Mouse (Mus musculus) hindbrain, embryonic 16.5 days (tissue): ENCODE data around the gene Stub1. TPM values are rescaled to one million over a fixed set of nuclear protein-coding genes. Genes with fewer than 3 reads are reported as not detected.
A peak's percentile ranks its signal among the peaks of the same experiment; 100 is the strongest.
"Not testable (repeated sequence)": the region's sequence is repeated elsewhere in the genome, so short reads cannot be mapped to it uniquely, and the experiment has no call there.

Experiments used
- ATAC-seq: fragments of 200-750 bp; cut with Nextera tagmentation; 2 replicates; pipeline ENCODE4 v1.8.0; 2017; ENCODE audit warnings: moderate TSS enrichment, moderate library complexity
- H3K27ac ChIP-seq: fragments of 300-500 bp; sonication (generic); 2 replicates; pipeline ENCODE4 v1.5.1; 2014; ENCODE audit warnings: low read depth, mild to moderate bottlenecking, control low read depth, low read length, moderate library complexity
- H3K27me3 ChIP-seq: fragments of 300-500 bp; sonication (generic); replicated peaks from 2 replicates; pipeline ENCODE4 v1.6.1; 2014; ENCODE audit warnings: low read length; ENCODE audit not compliant: control insufficient read depth, insufficient read depth
- H3K36me3 ChIP-seq: fragments of 300-500 bp; sonication (generic); 2 replicates; pipeline ENCODE4 v1.6.1; 2014; ENCODE audit warnings: mild to moderate bottlenecking, low read length, moderate library complexity, mixed read lengths; ENCODE audit not compliant: control insufficient read depth, insufficient read depth
- H3K4me1 ChIP-seq: fragments of 300-500 bp; sonication (generic); 2 replicates; pipeline ENCODE4 v1.6.1; 2014; ENCODE audit warnings: low read depth, low read length; ENCODE audit not compliant: control insufficient read depth, insufficient read depth
- H3K4me2 ChIP-seq: fragments of 300-500 bp; sonication (generic); 2 replicates; pipeline ENCODE4 v1.6.1; 2014; ENCODE audit warnings: mild to moderate bottlenecking, low read length, control low read depth, moderate library complexity
- H3K4me3 ChIP-seq: fragments of 300-500 bp; sonication (generic); 2 replicates; pipeline ENCODE4 v1.5.1; 2014; ENCODE audit warnings: mild to moderate bottlenecking, low read length, control low read depth, moderate library complexity
- H3K9ac ChIP-seq: fragments of 300-500 bp; sonication (generic); 2 replicates; pipeline ENCODE4 v1.6.1; 2014; ENCODE audit warnings: low read depth, mild to moderate bottlenecking, control low read depth, low read length, moderate library complexity
- H3K9me3 ChIP-seq: fragments of 300-500 bp; sonication (generic); 2 replicates; pipeline ENCODE4 v1.6.1; 2014; ENCODE audit warnings: mild to moderate bottlenecking, low read length, moderate library complexity; ENCODE audit not compliant: control insufficient read depth
- WGBS: fragments of 180-500 bp; shearing (Covaris S2); extraction: QIAGEN DNeasy Blood & Tissue Kit; methylation state at CpG from one replicate; pipeline ENCODE4 v1.1.7; 2014; 5-methylcytosine and 5-hydroxymethylcytosine counted together
- polyA plus RNA-seq: library from polyadenylated mRNA; unstranded; fragments of >200 nt; fragmentation: Nextera tagmentation; extraction: Ambion mirVana; gene quantifications from 2 replicates; pipeline ENCODE4 v1.2.1, GENCODE M21; 2015

Gene Stub1
- polyA plus RNA-seq, 1 experiment from 2014 or later = 428 TPM

- not testable (repeated sequence) for H3K27me3 ChIP-seq, H3K9ac ChIP-seq, H3K4me3 ChIP-seq, ATAC-seq, H3K36me3 ChIP-seq, H3K9me3 ChIP-seq, H3K4me2 ChIP-seq, H3K27ac ChIP-seq
- H3K4me1 ChIP-seq = peaks cover 30% of the 10 kb centered on the region
These were observed 38.4 kb upstream of the Stub1 start for GRCm38 (mm10) chr17:25871566-25871965.

DNA sequence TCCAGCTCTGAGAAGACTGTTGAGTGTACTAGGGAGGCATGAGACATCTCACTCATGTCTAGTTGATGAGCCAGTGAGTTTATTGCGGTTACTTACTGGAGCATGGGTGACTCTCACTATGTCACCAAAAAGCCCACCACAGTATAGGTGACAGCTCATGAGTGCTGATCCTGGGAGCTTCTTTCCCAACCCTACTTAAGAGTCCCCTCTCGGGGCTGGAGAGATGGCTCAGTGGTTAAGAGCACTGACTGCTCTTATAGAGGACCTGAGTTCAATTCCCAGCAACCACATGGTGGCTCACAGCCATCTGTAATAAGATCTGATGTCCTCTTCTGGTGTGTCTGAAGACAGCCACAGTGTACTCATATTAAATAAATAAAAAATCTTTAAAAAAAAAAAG is 36.8 kb upstream of the Stub1 start:
- Histone ChIP-seq H3K4me3 (no peak overlapping the region), H3K9me3 (no peaks in the 10 kb centered on the region), H3K4me1 (peaks cover 25% of the 10 kb centered on the region), H3K36me3 (no peaks in the 10 kb centered on the region), H3K4me2 (no peak overlapping the region), H3K27me3 (no peaks in the 10 kb centered on the region), H3K27ac (no peak overlapping the region), H3K9ac (no peak overlapping the region)
- 82% methylated on average over 2 of the region's 2 CpGs for WGBS
- no peak for ATAC-seq

DNA sequence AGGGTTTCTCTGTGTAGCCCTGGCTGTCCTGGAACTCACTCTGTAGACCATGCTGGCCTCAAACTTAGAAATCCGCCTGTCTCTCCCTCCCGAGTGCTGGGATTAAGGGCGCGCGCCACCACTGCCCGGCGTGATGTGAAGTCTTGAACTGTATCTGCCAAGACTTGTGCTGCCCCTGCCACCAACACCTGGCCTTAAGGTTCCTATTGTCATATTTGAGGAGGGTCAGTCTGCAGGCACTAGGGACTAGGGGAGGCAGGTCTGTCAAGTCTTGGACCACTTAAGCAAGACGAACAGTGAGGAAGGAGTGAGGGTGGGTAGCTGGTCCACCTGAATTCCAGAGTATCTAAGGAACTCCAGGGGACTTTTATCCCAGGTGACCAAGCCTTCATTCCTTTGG is 36.3 kb upstream of the Stub1 start:
- Histone ChIP-seq H3K27me3 (no peaks in the 10 kb centered on the region), H3K4me3 (no peak overlapping the region), H3K9ac (no peak overlapping the region), H3K36me3 (no peaks in the 10 kb centered on the region), H3K9me3 (no peaks in the 10 kb centered on the region), H3K4me1 (peaks cover 25% of the 10 kb centered on the region), H3K27ac (no peak overlapping the region), H3K4me2 (no peak overlapping the region)
- no peak for ATAC-seq
- WGBS = 85% methylated on average over 8 of the region's 8 CpGs

GRCm38 (mm10) chr17:25868601-25869191 is 35.5 kb upstream of the Stub1 start, which contains the start of gene Mcrip2:
Gene Mcrip2, minus strand, starts transcription at chr17:25868764.
- WGBS = under 1% methylated on average over 23 of the region's 24 CpGs

DNA sequence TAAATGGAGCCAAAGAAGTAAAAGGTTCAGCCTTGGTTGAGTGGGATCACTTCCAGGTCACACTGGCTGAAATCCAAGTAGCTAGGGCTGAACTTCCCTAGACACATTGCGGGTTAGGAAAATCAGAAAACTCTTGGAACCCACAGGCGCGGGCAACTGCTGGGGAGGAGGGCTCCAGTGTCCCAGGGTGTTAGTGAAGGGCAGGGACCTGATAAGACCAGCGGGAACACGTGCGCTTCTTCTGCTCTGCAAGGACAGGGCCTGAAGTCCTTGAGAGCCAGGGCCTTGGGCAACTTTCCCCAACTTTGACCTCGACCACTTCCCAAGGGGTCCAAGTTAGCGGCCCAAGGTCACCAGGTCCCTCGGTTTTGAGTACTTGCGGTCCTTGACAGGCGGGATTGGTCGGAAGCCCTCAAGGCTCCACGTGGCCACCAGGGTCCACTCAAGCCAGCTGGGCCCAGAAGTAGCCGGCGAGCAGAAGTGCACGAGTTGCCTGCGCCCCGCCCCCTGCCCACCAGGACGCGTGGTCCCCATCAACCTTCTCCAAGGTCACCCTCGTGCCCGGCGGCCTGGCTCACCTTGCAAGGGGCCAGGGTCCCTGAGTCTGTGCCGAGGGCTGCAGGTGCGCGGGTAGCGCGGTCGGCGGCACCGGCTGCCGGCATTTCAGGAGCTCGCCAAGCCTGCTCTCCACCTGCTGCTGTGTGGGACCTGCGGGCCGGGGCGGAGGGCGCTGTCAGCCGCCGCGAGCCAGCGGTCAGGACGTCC is 34.8 kb upstream of the Stub1 start:
- Histone ChIP-seq H3K27ac (peak overlapping the region; percentile 77), H3K4me1 (peaks cover 18% of the 10 kb centered on the region), H3K4me2 (peak overlapping the region; percentile 96), H3K27me3 (no peaks in the 10 kb centered on the region), H3K36me3 (no peaks in the 10 kb centered on the region), H3K4me3 (peak overlapping the region; percentile 97), H3K9me3 (no peaks in the 10 kb centered on the region), H3K9ac (peak overlapping the region; percentile 87)
- ATAC-seq = no peak; the same call in 1 of the 2 replicates
- 2% methylated on average over 41 of the region's 42 CpGs for WGBS

More at GRCm38 (mm10) chr17:25868601-25869191, 35.5 kb upstream of the Stub1 start, which contains the start of gene Mcrip2:
- Histone ChIP-seq H3K4me2 (peak within 1 kb of the TSS; percentile 96), H3K36me3 (no peaks in the 10 kb centered on the region), H3K27me3 (no peaks in the 10 kb centered on the region), H3K27ac (peak within 1 kb of the TSS; percentile 77), H3K4me3 (peak within 1 kb of the TSS; percentile 97), H3K9me3 (no peaks in the 10 kb centered on the region), H3K4me1 (peaks cover 18% of the 10 kb centered on the region), H3K9ac (peak within 1 kb of the TSS; percentile 87)
- peak; percentile 91 for ATAC-seq

- Histone ChIP-seq H3K4me1 (peaks cover 18% of the 10 kb centered on the region), H3K27me3 (no peaks in the 10 kb centered on the region), H3K9ac (peak overlapping the region; percentile 87), H3K4me3 (peak overlapping the region; percentile 97), H3K4me2 (peak overlapping the region; percentile 96), H3K36me3 (no peaks in the 10 kb centered on the region), H3K27ac (no peak overlapping the region), H3K9me3 (no peaks in the 10 kb centered on the region)
- WGBS = 20% methylated on average over 7 of the region's 7 CpGs
- no peak for ATAC-seq
These were observed 34.3 kb upstream of the Stub1 start for GRCm38 (mm10) chr17:25867509-25867835.

- Histone ChIP-seq H3K9me3 (no peaks in the 10 kb centered on the region), H3K27ac (no peak overlapping the region), H3K4me1 (peaks cover 24% of the 10 kb centered on the region), H3K9ac (peak overlapping the region; percentile 17; the same call in 1 of the 2 replicates), H3K4me3 (no peak overlapping the region), H3K36me3 (no peaks in the 10 kb centered on the region), H3K4me2 (no peak overlapping the region), H3K27me3 (no peaks in the 10 kb centered on the region)
- ATAC-seq = no peak
- 96% methylated on average over 3 of the region's 3 CpGs for WGBS
These were observed 33.0 kb upstream of the Stub1 start for GRCm38 (mm10) chr17:25866172-25866571.

GRCm38 (mm10) chr17:25865288-25865687 is 32.1 kb upstream of the Stub1 start:
- Histone ChIP-seq H3K9ac (no peak overlapping the region), H3K27ac (no peak overlapping the region), H3K9me3 (no peaks in the 10 kb centered on the region), H3K36me3 (no peaks in the 10 kb centered on the region), H3K4me1 (peaks cover 32% of the 10 kb centered on the region), H3K4me3 (no peak overlapping the region), H3K27me3 (no peaks in the 10 kb centered on the region), H3K4me2 (no peak overlapping the region)
- no peak for ATAC-seq
- WGBS = 88% methylated on average over 11 of the region's 11 CpGs

- no peaks in the 10 kb centered on the region for H3K36me3 ChIP-seq
- H3K9me3 ChIP-seq = no peaks in the 10 kb centered on the region
- no peak overlapping the region for H3K9ac ChIP-seq
- no peak overlapping the region for H3K4me2 ChIP-seq
- no peak for ATAC-seq
- no peak overlapping the region for H3K4me3 ChIP-seq
- peaks cover 35% of the 10 kb centered on the region for H3K4me1 ChIP-seq
- no peak overlapping the region for H3K27ac ChIP-seq
- H3K27me3 ChIP-seq = no peaks in the 10 kb centered on the region
- 89% methylated on average over 14 of the region's 14 CpGs for WGBS
These were observed 31.1 kb upstream of the Stub1 start for GRCm38 (mm10) chr17:25864311-25864710.
